Mouse (Mus musculus): Measurements from ENCODE around the gene Ackr3.

DNA sequence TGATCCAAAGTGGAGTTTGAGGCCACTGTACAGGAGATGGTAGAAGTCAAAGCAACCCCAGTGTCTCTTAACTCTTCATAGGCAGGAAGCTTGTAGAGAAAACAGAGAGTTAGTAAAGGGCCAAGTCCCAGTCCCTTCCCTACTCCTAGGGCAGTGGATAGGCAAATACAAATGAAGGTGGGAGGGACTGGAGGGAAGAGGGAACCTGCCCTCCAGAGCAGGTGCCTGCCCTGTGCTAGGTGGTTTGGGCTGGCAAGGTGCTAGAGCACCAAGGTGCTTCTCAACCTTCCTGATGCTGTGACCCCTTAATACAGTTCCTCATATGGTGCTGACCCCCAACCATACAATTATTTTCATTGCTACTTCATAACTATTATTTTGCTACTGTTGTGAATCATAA is 26.2 kb upstream of the Ackr3 start:
- no peak for TF ChIP-seq CTCF (IDR thresholded peaks at IDR 0.05; ENCODE audit: extremely low read depth, insufficient read depth, insufficient read length, insufficient replicate concordance)
- no peak for TF ChIP-seq POLR2A (IDR thresholded peaks at IDR 0.05; ENCODE audit: low read depth, low read length)
